Mouse (Mus musculus) kidney, postnatal 25 days (tissue): ENCODE results near the gene Fli1.

Source experiments
- DNase-seq, 2 experiments: peaks; one replicate each; pipeline ENCODE4 v3.0.0; 2021; ENCODE audit warnings: mixed read lengths in 2 of 2

Gene Fli1

DNA sequence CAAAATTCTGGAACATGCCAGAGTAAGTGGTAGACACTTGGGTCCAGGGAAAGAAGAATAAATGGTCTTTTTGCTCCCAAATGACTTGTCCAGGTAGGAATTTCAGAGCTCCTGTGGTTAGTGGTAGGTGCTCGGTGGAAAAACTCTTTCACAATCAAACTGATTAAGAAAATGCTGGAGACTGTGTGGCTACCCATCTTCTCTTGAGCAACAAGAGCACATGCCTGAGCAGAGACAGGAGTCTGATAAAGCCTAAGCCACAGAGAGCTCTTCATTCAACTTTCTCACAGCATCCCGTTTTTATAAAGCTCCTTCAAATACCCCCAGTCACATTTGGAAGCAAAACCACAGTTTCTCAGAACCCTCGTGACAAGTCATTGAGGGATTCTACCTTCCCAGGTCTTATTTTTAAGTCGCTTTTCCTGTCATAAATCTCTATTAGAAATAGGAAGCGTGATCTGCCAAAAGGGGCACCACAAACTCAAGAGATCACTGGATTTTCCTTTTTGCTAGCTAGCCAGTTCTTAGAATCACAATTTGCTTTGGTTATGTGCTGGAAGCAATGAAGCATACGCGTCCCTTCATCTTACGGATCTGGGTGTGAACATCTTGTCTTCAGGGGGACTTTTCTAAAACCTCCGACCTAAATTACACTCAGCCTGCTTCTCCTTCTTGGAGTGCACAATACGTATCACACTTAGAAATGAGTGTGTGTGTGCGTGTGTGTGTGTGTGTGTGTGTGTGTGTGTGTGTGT, 40.2 kb downstream of the Fli1 start:
- no peak for DNase-seq

- peak in 1 of 2 experiments; percentile 48 for DNase-seq
Observed at GRCm38 (mm10) chr9:32500886-32501285, 41.8 kb downstream of the Fli1 start.

- DNase-seq, result no peak
Observed at GRCm38 (mm10) chr9:32500063-32500462, 42.6 kb downstream of the Fli1 start.

DNA sequence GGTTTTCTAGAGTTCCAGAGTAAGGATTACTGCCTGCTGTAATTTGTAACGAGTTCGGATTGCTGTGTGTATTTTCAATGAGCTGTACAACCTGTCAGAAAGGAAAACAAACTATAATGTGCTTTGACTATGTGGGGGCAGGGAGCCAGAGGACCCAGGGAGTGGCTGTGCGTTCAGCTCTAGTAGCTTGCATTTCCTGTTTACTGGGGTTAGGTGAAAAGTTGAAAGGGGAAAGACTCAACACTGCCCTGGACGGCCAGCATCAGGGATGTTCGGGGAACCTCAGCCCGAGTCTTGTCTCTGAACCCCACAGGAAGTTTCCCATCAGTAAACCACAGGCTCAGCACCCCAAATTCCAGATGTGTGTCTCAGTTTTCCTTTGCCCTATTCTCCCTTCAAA, 43.2 kb downstream of the Fli1 start:
- DNase-seq, result peak; percentile 60 to 68

DNA sequence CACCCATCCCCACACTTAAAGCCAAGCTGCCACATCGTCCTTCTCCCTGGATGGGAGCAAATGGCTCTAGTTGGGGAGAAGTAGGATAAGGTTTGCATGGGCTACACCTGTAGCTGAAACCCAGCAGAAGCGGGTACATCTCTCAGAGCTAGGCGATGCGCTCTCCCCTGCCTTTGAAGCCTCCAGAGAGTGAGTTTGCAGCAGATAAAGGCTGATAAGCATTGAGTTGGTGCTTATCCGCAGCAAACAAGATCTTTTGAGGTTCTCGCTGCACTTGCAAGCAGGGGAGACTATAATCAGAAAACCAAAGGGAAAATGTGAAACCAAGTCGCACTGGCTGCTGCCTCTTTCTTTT, 47.0 kb downstream of the Fli1 start:
- DNase-seq, result no peak

DNA sequence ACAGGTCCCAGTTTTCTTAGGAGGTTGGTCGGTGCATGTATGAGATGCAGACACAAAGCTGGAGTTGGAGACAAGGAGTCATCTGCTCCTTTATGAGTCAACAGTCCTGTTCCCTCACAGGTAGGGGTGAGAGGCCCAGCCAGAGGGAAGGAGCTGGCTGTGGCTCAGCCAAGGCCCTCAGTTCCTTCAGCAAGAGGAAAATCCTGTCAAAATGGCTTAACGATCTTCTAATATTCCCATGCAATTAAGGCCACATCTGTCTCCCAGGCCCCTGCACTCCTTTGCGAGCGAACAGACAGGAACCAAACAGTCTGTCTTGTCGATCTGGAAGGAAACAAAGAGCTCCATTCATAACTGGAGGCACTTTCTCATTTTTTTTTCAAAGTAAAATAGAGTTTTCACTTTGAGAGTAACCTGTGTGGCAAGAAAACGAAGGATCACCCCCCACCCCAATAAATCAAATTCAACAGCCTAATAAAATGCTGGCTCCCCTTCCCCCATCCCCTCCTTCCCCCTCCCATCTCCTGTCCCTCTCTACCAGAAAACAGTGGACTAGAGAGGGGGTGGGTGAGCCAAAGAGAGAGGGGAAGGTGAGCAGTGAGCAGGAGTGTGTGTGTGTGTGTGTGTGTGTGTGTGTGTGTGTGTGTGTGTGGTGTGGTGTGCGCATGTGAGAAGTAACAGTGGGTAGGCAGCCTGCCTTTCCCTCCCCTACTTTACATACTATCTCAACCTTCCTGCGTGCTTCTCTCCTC, 47.6 kb downstream of the Fli1 start:
- no peak for DNase-seq

DNA sequence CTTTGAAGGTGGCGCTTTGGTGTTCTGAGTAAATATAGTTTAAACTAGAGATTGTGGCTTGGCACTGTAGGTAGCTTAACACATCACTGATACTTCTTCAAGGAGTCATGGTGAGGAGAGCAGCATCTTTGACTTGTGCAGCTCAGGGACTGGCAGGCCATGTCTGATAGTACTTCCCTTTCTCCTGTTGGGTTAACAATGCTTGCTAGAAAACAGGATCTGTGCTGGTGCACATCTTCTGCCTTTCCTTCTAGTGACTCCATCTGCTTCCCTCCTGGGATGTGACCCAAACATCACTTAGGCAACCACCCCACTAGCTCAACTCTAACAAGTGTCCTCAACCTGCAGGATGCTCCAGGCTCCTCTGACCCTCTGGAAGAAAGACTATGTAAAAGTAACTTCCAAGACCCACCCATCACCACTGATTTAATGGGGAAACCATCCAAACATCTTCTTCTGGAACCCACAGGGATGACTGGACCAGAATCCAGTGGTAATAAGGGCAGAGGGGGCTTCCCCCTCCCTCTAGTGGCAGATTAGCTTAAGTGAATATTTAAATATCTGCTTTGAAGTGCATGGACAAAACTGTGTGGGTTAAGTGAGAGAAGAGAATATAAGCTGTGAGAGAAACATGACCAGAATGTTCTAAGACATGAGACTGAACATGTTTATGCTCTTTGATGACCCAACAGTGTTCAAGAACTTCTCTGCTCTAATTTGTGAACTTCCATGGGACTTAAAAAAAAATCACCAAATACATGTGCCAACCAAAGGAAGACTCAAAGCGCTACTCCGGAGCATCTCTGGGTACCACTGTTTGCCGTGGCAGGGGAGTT, 48.9 kb downstream of the Fli1 start:
- DNase-seq, result no peak

DNA sequence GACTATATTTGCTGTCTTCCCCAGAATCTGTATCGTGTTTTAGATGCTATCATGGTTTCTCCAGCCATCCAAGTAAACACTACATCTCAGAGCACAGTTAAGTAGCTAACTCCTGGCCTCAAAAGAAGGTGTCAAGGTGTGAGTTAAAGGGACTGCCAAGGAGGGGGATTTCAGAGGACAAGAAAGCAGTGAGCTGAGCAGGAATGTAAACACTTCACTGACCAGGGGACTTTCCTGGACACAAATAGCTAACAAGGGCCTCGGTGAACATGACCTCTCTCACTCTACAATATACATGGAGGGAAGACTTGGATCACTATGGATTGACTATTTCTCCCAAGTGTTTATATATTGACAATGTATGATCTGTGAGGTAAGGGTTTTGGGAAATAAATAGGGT, 49.9 kb downstream of the Fli1 start:
- no peak for DNase-seq

DNA sequence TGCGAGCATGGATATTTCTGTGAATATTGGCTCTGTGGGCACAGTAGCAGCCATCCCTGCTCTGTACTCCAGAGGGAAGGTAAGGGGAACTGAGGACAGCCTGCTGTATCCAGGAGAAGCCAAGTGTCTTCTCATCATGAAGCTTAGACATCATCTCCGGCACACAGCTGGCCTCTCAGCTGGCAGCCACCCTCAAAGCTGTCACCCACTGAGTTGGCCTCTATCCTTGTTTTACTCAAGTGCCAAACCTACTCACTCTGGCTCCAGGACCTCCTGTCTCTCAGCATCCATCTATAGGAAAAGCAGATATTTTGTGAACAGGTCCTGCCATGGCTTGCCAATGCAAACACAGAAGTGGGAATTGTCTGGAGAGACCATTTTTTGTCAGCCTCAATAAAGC, 51.2 kb downstream of the Fli1 start:
- DNase-seq, result no peak

GRCm38 (mm10) chr9:32489794-32490358, 52.8 kb downstream of the Fli1 start:
- DNase-seq, result no peak

DNA sequence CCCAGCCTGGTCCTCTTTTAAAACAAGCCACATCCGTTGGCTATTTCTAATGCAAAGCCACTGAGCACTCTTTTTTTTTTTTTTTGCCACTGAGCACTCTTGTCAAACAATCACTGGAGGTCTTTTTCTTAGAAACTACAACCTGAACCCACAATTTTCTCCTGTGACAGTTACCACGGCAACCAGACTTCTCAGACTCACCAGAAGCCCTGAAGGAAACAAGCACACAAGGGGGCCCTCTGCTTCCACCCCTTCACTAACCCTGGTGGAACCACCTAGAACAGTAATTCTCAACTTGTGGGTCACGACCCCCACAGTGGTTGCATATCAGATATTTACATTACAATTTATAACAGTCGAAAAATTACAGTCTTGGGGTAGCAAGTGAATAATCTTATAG, 53.3 kb downstream of the Fli1 start:
- DNase-seq, result no peak

GRCm38 (mm10) chr9:32488627-32489026, 54.0 kb downstream of the Fli1 start:
- no peak for DNase-seq

DNA sequence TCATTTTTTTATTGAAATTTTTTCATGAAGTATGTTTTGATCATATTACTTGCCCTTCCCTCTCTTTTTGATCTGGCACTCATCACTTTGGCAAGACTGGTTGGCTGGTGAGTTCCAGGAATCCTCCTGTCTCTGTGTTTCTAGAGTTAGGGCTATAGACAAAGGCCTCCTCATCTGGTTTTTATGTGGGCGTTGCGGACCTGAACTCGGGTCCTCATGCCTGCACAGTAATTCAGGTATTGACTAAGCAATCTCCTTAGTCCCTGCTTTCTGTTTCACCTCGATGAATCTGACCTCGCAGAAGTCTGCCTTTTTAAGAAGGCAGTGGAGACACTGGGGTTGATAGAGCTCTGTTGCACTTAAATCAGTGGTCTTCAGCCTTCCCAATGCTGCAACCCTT, 54.8 kb downstream of the Fli1 start:
- no peak for DNase-seq

GRCm38 (mm10) chr9:32487401-32487800, 55.3 kb downstream of the Fli1 start:
- no peak for DNase-seq

- DNase-seq, result no peak
Observed at GRCm38 (mm10) chr9:32480418-32480817, 62.2 kb downstream of the Fli1 start.

DNA sequence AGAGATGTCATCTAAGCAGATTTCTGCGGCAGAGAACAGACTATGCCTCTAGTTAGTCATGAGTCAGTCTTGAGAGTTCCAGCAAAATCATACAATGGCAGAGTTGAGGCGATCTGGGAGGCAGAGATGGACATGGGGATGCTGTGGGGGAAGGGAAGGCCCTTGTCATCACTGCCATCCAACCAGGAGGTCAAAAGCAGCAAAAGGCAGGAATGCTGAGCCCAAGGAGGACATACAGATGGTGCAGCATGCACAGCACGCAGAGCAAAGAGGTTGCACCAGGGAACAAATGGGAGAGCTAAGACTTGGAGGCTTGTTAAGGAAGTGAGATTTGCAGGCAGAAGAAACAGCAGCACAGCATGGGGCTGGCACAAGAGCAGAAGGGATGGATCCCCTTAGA, 63.9 kb downstream of the Fli1 start:
- no peak for DNase-seq

GRCm38 (mm10) chr9:32478087-32478486, 64.6 kb downstream of the Fli1 start:
- peak; percentile 66 to 71 for DNase-seq

DNA sequence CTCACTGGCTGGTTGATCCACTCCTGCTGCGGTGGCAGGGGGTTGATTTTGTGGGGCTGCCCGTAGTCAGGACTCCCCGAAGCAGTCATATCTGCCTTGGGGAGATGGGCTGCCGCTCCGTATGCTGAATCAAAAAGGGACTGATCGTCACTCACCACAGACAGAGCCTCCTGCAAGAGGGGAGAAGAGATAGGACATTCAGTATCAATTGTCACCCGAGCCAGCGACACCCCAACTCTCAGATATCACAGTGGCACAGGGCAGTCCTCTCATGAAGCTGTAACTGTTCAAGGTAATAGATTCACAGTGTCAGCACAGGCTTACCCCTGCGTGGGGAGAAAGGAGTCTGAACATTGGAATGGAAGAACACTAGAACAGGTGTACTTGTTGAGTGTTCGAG, 66.1 kb downstream of the Fli1 start:
- DNase-seq, result no peak

DNA sequence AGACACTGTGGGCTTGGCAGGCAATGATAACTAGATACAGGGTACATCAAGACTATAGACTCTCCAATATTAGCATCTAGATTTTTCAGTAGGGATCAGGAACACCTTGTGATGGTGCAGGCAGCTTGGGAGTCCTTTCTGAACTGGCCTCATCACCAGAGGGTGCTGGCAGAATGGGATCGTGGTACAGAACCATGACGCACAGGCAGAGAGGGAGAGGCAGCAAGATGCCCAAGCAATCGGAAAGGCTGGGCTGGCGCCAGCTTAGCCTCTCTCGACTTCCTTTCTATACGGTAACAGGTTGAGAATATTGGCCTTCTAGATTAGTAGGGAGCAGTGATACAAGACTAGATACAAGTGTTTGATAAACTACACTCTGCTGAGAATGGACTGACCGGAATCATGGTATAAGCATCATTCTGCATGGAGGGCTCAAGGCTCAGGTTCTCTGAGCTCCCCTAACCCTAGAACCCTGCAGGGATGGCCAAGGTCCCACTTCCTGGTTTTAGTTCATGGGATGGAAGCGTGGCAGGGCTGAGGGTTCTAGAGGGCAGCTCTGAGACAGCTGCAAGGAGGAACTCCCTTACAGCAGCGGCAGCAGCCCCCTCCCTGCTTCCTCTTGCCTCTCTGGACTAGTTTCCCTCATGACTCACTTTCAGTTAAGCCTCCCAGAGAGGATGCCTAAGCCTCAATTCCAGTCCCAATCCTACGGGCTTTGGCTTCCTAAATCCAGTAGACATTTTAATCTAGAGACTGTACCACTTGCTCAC, 67.9 kb downstream of the Fli1 start:
- no peak for DNase-seq

DNA sequence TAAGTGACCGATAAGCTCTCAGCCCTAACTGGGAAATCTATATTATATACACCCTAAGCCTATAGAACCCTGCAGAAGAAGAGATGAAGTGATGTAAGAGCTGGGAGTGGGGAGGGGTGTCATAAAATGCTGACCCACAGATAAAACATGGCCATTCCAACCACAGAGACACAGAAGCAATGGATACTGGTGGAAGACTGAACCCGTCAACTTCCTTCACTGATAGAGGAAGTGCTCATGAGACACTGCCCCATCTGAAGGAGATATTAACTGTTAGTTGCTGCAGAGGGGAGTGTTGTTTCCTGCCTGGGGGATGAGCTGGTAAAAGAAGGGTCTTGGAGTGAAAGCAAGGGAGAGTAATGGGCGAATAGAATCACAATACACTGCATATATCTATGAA, 70.3 kb downstream of the Fli1 start:
- no peak for DNase-seq

DNA sequence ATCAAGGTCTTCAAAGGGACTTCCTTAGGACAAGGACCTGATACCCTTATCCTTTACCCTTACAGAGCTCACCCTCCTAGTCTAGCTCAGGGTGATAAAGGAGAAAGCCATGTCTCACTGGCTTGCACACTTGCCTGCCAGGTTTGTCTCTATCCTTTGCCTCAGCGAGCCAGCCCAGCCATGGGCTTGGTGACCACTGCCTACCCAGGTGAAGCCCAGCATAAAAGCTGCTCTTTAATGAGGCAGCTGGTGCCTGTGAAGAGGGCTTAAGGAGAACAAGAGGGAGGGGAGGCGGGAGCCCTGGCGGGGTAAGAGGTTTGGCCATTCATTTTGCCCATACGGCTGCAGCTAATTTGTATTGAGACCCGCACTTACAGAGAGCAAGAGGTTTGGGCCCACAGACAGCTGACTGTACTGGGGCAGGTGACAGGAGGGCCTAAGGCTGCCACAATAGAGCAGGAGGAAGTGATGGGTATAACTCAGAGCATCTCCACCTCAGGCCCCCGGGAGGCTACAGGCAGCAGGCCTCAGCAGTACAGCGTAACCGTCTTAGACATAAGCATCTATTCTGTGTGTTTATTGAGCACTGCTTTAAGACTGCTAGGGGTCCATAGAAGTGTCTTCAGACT, 73.4 kb downstream of the Fli1 start:
- DNase-seq, result no peak

- DNase-seq, result no peak
Observed at GRCm38 (mm10) chr9:32468313-32468712, 74.3 kb downstream of the Fli1 start.
